Mouse (Mus musculus) embryonic facial prominence, embryonic 15.5 days (tissue): ENCODE measurements around the gene Olfr453. TPM values are rescaled to one million over a fixed set of nuclear protein-coding genes. Genes with fewer than 3 reads are reported as not detected.

Source experiments
- ATAC-seq: fragments of 200-750 bp; cut with Nextera tagmentation; 2 replicates; pipeline ENCODE4 v1.8.0; 2017; ENCODE audit warnings: low read depth, moderate TSS enrichment; ENCODE audit not compliant: insufficient number of reproducible peaks, low FRiP score, low TSS enrichment
- H3K27ac ChIP-seq: fragments of 300-500 bp; sonication (generic); replicated peaks from 2 replicates; pipeline ENCODE4 v1.5.1; 2015; ENCODE audit warnings: mild to moderate bottlenecking, inconsistent platforms
- H3K27me3 ChIP-seq: fragments of 300-500 bp; sonication (generic); 2 replicates; pipeline ENCODE4 v1.6.1; 2015; ENCODE audit warnings: inconsistent platforms
- H3K36me3 ChIP-seq: fragments of 300-500 bp; sonication (generic); 2 replicates; pipeline ENCODE4 v1.6.1; 2015; ENCODE audit warnings: mild to moderate bottlenecking, inconsistent platforms
- H3K4me1 ChIP-seq: fragments of 300-500 bp; sonication (generic); 2 replicates; pipeline ENCODE4 v1.6.1; 2015; ENCODE audit warnings: inconsistent platforms
- H3K4me2 ChIP-seq: fragments of 300-500 bp; sonication (generic); replicated peaks from 2 replicates; pipeline ENCODE4 v1.6.1; 2015; ENCODE audit warnings: mild to moderate bottlenecking, inconsistent platforms
- H3K4me3 ChIP-seq: fragments of 300-500 bp; sonication (generic); replicated peaks from 2 replicates; pipeline ENCODE4 v1.5.1; 2015; ENCODE audit warnings: mild to moderate bottlenecking, inconsistent platforms
- H3K9ac ChIP-seq: fragments of 300-500 bp; sonication (generic); 2 replicates; pipeline ENCODE4 v1.6.1; 2015; ENCODE audit warnings: inconsistent platforms
- H3K9me3 ChIP-seq: fragments of 300-500 bp; sonication (generic); replicated peaks from 2 replicates; pipeline ENCODE4 v1.6.1; 2016; ENCODE audit warnings: inconsistent platforms
- WGBS: fragments of 180-500 bp; shearing (Covaris S2); methylation state at CpG from one replicate; pipeline ENCODE4 v1.1.7; 2015; 5-methylcytosine and 5-hydroxymethylcytosine counted together
- polyA plus RNA-seq: library from polyadenylated mRNA; unstranded; fragments of >200 nt; fragmentation: Nextera tagmentation; extraction: Ambion mirVana; gene quantifications from 2 replicates; pipeline ENCODE4 v1.2.1, GENCODE M21; 2015

Gene Olfr453
- polyA plus RNA-seq, 1 experiment from 2014 or later: 0.09 TPM

DNA sequence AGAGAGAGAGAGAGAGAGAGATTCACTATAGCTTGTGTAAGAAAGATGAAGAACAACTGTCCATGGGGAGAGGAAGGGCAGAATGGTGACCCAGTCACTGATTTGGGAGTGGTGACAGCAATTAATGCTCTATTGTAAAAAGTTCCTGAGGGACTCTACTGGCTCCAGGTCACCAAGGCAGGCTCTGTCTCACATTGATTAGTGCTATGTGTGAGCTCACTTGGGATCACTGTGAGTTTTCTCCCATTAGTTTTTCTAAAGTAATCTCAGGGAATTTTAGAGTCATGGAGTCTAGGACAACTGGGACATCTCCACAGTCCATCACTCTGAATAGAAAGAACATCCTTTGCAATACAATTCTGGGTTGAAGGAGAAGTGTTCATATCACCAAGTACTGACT, 45.6 kb downstream of the Olfr453 start, which contains the start of gene Olfr452:
Gene Olfr452 (plus strand): TSS at position 301 of the 400 bp plus-strand sequence.
- no peak within 1 kb of the TSS for H3K9ac ChIP-seq
- H3K4me1 ChIP-seq: no peaks in the 10 kb centered on the region
- no peaks in the 10 kb centered on the region for H3K36me3 ChIP-seq
- H3K9me3 ChIP-seq: no peaks in the 10 kb centered on the region
- no peak within 1 kb of the TSS for H3K4me2 ChIP-seq
- H3K27ac ChIP-seq: no peak within 1 kb of the TSS
- no peak within 1 kb of the TSS for H3K4me3 ChIP-seq
- ATAC-seq: no peak
- no peaks in the 10 kb centered on the region for H3K27me3 ChIP-seq

DNA sequence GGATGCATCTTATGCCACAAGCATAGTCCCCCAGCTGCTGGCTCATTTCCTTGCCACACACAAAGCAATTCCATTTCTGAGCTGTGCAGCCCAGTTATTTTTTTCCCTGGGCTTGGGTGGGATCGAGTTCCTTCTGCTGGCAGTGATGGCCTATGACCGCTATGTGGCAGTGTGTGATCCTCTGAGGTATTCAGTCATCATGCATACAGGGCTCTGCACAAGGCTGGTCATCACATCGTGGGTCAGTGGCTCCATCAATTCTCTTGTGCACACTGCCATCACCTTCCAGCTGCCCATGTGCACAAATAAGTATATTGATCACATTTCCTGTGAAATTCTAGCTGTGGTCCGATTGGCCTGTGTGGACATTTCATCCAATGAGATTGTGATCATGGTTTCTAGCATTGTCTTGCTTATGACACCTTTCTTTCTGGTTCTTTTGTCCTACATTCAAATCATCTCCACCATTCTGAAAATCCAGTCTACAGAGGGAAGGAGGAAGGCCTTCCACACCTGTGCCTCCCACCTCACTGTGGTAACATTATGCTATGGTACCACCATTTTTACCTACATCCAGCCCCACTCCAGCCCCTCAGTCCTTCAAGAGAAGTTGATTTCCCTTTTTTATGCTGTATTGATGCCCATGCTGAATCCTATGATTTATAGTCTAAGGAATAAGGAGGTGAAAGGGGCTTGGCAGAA, 51.2 kb downstream of the Olfr453 start:
- H3K4me3 ChIP-seq: no peak overlapping the region
- H3K9me3 ChIP-seq: no peaks in the 10 kb centered on the region
- H3K36me3 ChIP-seq: no peaks in the 10 kb centered on the region
- H3K27ac ChIP-seq: no peak overlapping the region
- ATAC-seq: no peak
- 41% methylated on average over 4 of the region's 4 CpGs for WGBS
- H3K4me1 ChIP-seq: no peaks in the 10 kb centered on the region
- H3K9ac ChIP-seq: no peak overlapping the region
- no peak overlapping the region for H3K4me2 ChIP-seq
- no peaks in the 10 kb centered on the region for H3K27me3 ChIP-seq

DNA sequence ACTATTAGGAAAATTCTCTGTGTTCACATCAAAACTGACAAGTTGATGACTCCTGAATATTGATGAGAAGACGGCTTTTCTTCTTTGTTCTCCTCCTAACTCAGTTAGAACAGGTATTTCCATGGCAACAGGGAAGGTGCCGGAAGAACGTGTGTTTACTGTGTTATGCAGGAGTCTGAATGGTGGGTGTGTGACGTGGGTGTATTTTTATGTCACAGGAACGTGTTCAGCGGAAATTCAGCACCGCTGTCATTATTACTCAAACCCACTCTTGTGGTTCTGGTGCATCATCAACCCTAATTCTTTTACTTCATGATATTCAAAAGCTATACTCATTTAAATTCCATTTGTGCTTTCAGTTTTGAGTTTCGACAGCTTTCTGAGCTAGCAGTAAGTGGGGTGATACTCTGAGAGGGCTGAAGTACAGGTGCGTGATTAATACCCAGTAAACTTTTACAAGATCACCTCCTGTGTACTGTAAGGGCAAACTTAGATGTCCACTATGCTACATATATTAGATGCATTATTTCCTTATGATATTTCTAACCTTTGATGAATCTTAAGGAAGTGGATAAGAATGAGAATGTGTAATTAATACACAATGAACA, 51.9 kb downstream of the Olfr453 start:
- WGBS: 77% methylated on average over 9 of the region's 9 CpGs
- no peak overlapping the region for H3K27ac ChIP-seq
- H3K9ac ChIP-seq: no peak overlapping the region
- H3K4me1 ChIP-seq: no peaks in the 10 kb centered on the region
- H3K27me3 ChIP-seq: no peaks in the 10 kb centered on the region
- H3K36me3 ChIP-seq: no peaks in the 10 kb centered on the region
- H3K9me3 ChIP-seq: no peaks in the 10 kb centered on the region
- H3K4me2 ChIP-seq: no peak overlapping the region
- no peak for ATAC-seq
- H3K4me3 ChIP-seq: no peak overlapping the region

DNA sequence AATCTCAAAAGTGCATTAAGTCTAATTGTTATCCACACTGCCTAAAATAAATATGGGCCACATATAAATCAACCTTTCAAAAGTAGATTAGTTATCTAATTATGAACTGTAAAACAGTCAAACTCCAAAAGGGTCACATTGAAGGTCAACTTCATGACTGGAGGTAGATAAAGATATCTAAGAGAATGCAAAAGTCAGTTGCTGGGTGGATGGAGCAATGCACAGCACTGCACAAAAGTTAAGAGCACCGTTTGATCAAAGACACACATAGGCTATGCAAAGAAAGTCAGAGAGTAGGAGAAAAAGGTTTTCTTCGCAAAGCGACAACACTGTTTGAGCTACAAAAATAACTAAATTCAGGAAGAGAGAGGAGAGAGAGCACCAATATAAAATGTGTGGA, 55.8 kb downstream of the Olfr453 start:
- WGBS: 88% methylated on average over 3 of the region's 3 CpGs
- no peak overlapping the region for H3K4me3 ChIP-seq
- ATAC-seq: no peak
- H3K4me1 ChIP-seq: no peaks in the 10 kb centered on the region
- H3K27me3 ChIP-seq: no peaks in the 10 kb centered on the region
- H3K9me3 ChIP-seq: no peaks in the 10 kb centered on the region
- no peak overlapping the region for H3K4me2 ChIP-seq
- no peak overlapping the region for H3K9ac ChIP-seq
- no peaks in the 10 kb centered on the region for H3K36me3 ChIP-seq
- H3K27ac ChIP-seq: no peak overlapping the region

Other genes starting within 250 kb of the Olfr453 start
- 0.04 TPM in 1 of 2 replicates, not detected in the other for gene Olfr455, start 191.8 kb upstream of the Olfr453 start, polyA plus RNA-seq
- gene Tcaf3, start 141.7 kb upstream of the Olfr453 start, polyA plus RNA-seq: 0.05 TPM in 1 of 2 replicates, not detected in the other
- gene Tcaf2, start 94.1 kb upstream of the Olfr453 start, polyA plus RNA-seq: 6.3 and 6.4 TPM in 2 replicates
- 65.8 and 71.6 TPM in 2 replicates for gene Tcaf1, start 29.3 kb upstream of the Olfr453 start, polyA plus RNA-seq
- gene Olfr38, start 17.0 kb downstream of the Olfr453 start, polyA plus RNA-seq: not detected in 2 replicates
- gene Olfr452, start 45.7 kb downstream of the Olfr453 start, polyA plus RNA-seq: 0.05 TPM in 1 of 2 replicates, not detected in the other
- not detected in 2 replicates for gene Olfr450, start 72.6 kb downstream of the Olfr453 start, polyA plus RNA-seq
- gene Olfr449, start 95.0 kb downstream of the Olfr453 start, polyA plus RNA-seq: 0.20 TPM in 1 of 2 replicates, not detected in the other
- 0.12 and 0.13 TPM in 2 replicates for gene Olfr448, start 151.1 kb downstream of the Olfr453 start, polyA plus RNA-seq
- not detected in 2 replicates for gene Olfr447, start 169.5 kb downstream of the Olfr453 start, polyA plus RNA-seq
- 0.08 and 0.39 TPM in 2 replicates for gene Olfr446, start 182.0 kb downstream of the Olfr453 start, polyA plus RNA-seq
- gene Olfr444, start 209.7 kb downstream of the Olfr453 start, polyA plus RNA-seq: not detected in 2 replicates